Mouse (Mus musculus) testis, adult 2 months (tissue): ENCODE data around the gene Jagn1. TPM values are rescaled to one million over a fixed set of nuclear protein-coding genes. Genes with fewer than 3 reads are reported as not detected.
A peak's percentile ranks its signal among the peaks of the same experiment; 100 is the strongest.

Experiments used
- H3K27ac ChIP-seq: fragments of 200-500 bp; 2 replicates; pipeline ENCODE4 v1.5.1; 2012; ENCODE audit warnings: low read depth, low read length; ENCODE audit not compliant: control insufficient read depth, insufficient read depth
- H3K27me3 ChIP-seq: fragments of 200-500 bp; 2 replicates; pipeline ENCODE4 v1.6.1; 2012; ENCODE audit warnings: mild to moderate bottlenecking, low read length, moderate library complexity; ENCODE audit not compliant: control insufficient read depth, insufficient read depth
- H3K36me3 ChIP-seq: fragments of 200-500 bp; 2 replicates; pipeline ENCODE4 v1.6.1; 2012; ENCODE audit warnings: mild to moderate bottlenecking, low read length; ENCODE audit not compliant: control insufficient read depth, insufficient read depth
- H3K4me1 ChIP-seq: fragments of 200-500 bp; 2 replicates; pipeline ENCODE4 v1.6.1; 2012; ENCODE audit warnings: low read length; ENCODE audit not compliant: control insufficient read depth, insufficient read depth
- H3K4me3 ChIP-seq: fragments of 200-500 bp; 2 replicates; pipeline ENCODE4 v1.5.1; 2012; ENCODE audit warnings: low read depth, mild to moderate bottlenecking, low read length, moderate library complexity, mixed read lengths; ENCODE audit not compliant: control insufficient read depth
- CTCF ChIP-seq: fragments of 200-500 bp; IDR thresholded peaks from 2 replicates; pipeline ENCODE4 v1.5.1; 2012; ENCODE audit warnings: low read depth, mild to moderate bottlenecking, inconsistent platforms, low read length, moderate library complexity; ENCODE audit not compliant: control insufficient read depth, insufficient read depth, insufficient replicate concordance
- POLR2A ChIP-seq: fragments of 200-500 bp; IDR thresholded peaks from 2 replicates; pipeline ENCODE4 v1.6.1; 2012; ENCODE audit warnings: low read depth, mild to moderate bottlenecking, inconsistent platforms, low read length, moderate library complexity; ENCODE audit not compliant: control insufficient read depth
- polyA plus RNA-seq: library from polyadenylated mRNA; depleted of rRNA; stranded (reverse); fragments of >200 nt; gene quantifications from 2 replicates; pipeline ENCODE4 v1.2.3, GENCODE M21; 2012; rRNA removed

The Jagn1 gene
- polyA plus RNA-seq, 1 experiment = 62.2 TPM

- Histone ChIP-seq H3K27ac (no peak overlapping the region), H3K4me3 (no peak overlapping the region), H3K27me3 (no peaks in the 10 kb centered on the region; the same call in 1 of the 2 replicates), H3K36me3 (no peaks in the 10 kb centered on the region), H3K4me1 (peaks cover 21% of the 10 kb centered on the region)
- no peak for TF ChIP-seq CTCF
- no peak for TF ChIP-seq POLR2A
Measured at GRCm38 (mm10) chr6:113492101-113492864, 49.9 kb downstream of the Jagn1 start.

GRCm38 (mm10) chr6:113494258-113494788 is 52.0 kb downstream of the Jagn1 start:
- Histone ChIP-seq H3K27me3 (no peaks in the 10 kb centered on the region; the same call in 1 of the 2 replicates), H3K36me3 (no peaks in the 10 kb centered on the region), H3K4me3 (peak overlapping the region; percentile 82), H3K27ac (no peak overlapping the region), H3K4me1 (peaks cover 21% of the 10 kb centered on the region)
- peak; percentile 97 for TF ChIP-seq CTCF
- 0 out of 2 replicates have a peak, but pooled peaks have one; percentile 35 for TF ChIP-seq POLR2A

GRCm38 (mm10) chr6:113495071-113495675 is 52.8 kb downstream of the Jagn1 start:
- Histone ChIP-seq H3K36me3 (no peaks in the 10 kb centered on the region), H3K4me3 (peak overlapping the region; percentile 82), H3K4me1 (peaks cover 21% of the 10 kb centered on the region), H3K27me3 (no peaks in the 10 kb centered on the region; the same call in 1 of the 2 replicates), H3K27ac (no peak overlapping the region)
- no peak for TF ChIP-seq CTCF
- no peak for TF ChIP-seq POLR2A

Other genes with a start within 250 kb of the Jagn1 start
- gene Lhfpl4, start 247.2 kb upstream of the Jagn1 start, polyA plus RNA-seq = 0.49 and 0.65 TPM in 2 replicates
- 28.6 and 29.8 TPM in 2 replicates for gene Mtmr14, start 204.7 kb upstream of the Jagn1 start, polyA plus RNA-seq
- gene Cpne9, start 160.3 kb upstream of the Jagn1 start, polyA plus RNA-seq = 0.34 and 0.58 TPM in 2 replicates
- 11.7 and 12.4 TPM in 2 replicates for gene Brpf1, start 135.4 kb upstream of the Jagn1 start, polyA plus RNA-seq
- gene Ogg1, start 115.6 kb upstream of the Jagn1 start, polyA plus RNA-seq = 30.0 and 31.0 TPM in 2 replicates
- 2.4 and 4.3 TPM in 2 replicates for gene Camk1, start 98.6 kb upstream of the Jagn1 start, polyA plus RNA-seq
- gene Tada3, start 64.7 kb upstream of the Jagn1 start, polyA plus RNA-seq = 42.3 and 50.3 TPM in 2 replicates
- 14.4 and 15.3 TPM in 2 replicates for gene Arpc4, start 64.5 kb upstream of the Jagn1 start, polyA plus RNA-seq
- gene Ttll3, start 53.3 kb upstream of the Jagn1 start, polyA plus RNA-seq = 133 and 137 TPM in 2 replicates
- 28.3 and 32.4 TPM in 2 replicates for gene Rpusd3, start 23.2 kb upstream of the Jagn1 start, polyA plus RNA-seq
- 1.7 and 5.7 TPM in 2 replicates for gene Cidec, start 6.8 kb upstream of the Jagn1 start, polyA plus RNA-seq
- gene Il17re, start 15.9 kb downstream of the Jagn1 start, polyA plus RNA-seq = 6.1 and 7.8 TPM in 2 replicates
- gene Il17rc, start 28.9 kb downstream of the Jagn1 start, polyA plus RNA-seq = 3.7 and 4.9 TPM in 2 replicates
- gene Creld1, start 40.7 kb downstream of the Jagn1 start, polyA plus RNA-seq = 4.6 and 5.0 TPM in 2 replicates
- 0.05 and 0.19 TPM in 2 replicates for gene Prrt3, start 59.4 kb downstream of the Jagn1 start, polyA plus RNA-seq
- gene Emc3, start 89.1 kb downstream of the Jagn1 start, polyA plus RNA-seq = 30.9 and 32.9 TPM in 2 replicates
- 17.7 and 19.5 TPM in 2 replicates for gene Fancd2, start 89.1 kb downstream of the Jagn1 start, polyA plus RNA-seq
- 23.8 and 29.9 TPM in 2 replicates for gene Fancd2os, start 158.1 kb downstream of the Jagn1 start, polyA plus RNA-seq
- 60.9 and 70.2 TPM in 2 replicates for gene Brk1, start 162.2 kb downstream of the Jagn1 start, polyA plus RNA-seq
- 222 and 254 TPM in 2 replicates for gene Vhl, start 181.4 kb downstream of the Jagn1 start, polyA plus RNA-seq
- gene Irak2, start 195.9 kb downstream of the Jagn1 start, polyA plus RNA-seq = 2.4 and 3.3 TPM in 2 replicates